In genomic region chr7:109142564-109142963, GRCm38 (mm10) we compare ENCODE assay signal across 14 mouse cellular contexts. TPM values are rescaled to one million over a fixed set of nuclear protein-coding genes. Genes with fewer than 3 reads are reported as not detected.
DNase-seq lines count a peak whose midpoint lies in the region; ATAC-seq lines count a peak whose summit lies in the region.
"Had no signal": no experiment of that assay in that cellular context is flagged by ENCODE, and none has a peak within 500 bp of the region (broad histone marks: within the 10 kb centered on the region; RNA-seq: fewer than 3 reads in every experiment).

No protein-coding gene starts in this region.

- ATAC-seq in neural tube, embryonic 14.5 days (ENCODE audit: low read depth), result peak; percentile 38; the same call in 1 of the 2 replicates
- peak; percentile 35 for ATAC-seq in hindbrain, embryonic 15.5 days (ENCODE audit: low FRiP score, low read depth)

- H3K4me3 ChIP-seq in neural tube, embryonic 14.5 days (ENCODE audit: low read depth, low read length), result no peak overlapping the region
- no peak overlapping the region for H3K4me3 ChIP-seq in hindbrain, embryonic 15.5 days

- H3K9me3 ChIP-seq in neural tube, embryonic 14.5 days (ENCODE audit: control insufficient read depth, low read length), result no peaks in the 10 kb centered on the region
- H3K9me3 ChIP-seq in hindbrain, embryonic 15.5 days, result no peaks in the 10 kb centered on the region

- H3K27me3 ChIP-seq in neural tube, embryonic 14.5 days (ENCODE audit: control insufficient read depth, insufficient read depth, low read length), result 0 out of 2 replicates have a peak, but pooled peaks cover 2% of the 10 kb centered on the region
- peaks cover 5% of the 10 kb centered on the region; the same call in 1 of the 2 replicates for H3K27me3 ChIP-seq in hindbrain, embryonic 15.5 days

- no peak overlapping the region for H3K27ac ChIP-seq in neural tube, embryonic 14.5 days (ENCODE audit: low read depth, low read length)
- H3K27ac ChIP-seq in hindbrain, embryonic 15.5 days (replicated peaks), result no peak overlapping the region; the same call in 1 of the 2 replicates
- H3K27ac ChIP-seq: macrophage had no signal

- DNase-seq in cerebellum, postnatal 14 days, result peak; percentile 54 to 65
- DNase-seq in cerebellum, adult 11 months, result no peak
- DNase-seq in neural tube, embryonic 10.5 days (ENCODE audit: extremely low spot score, low spot score), result no peak
- no peak for DNase-seq in layer of hippocampus, adult 8-10 months (ENCODE audit: low spot score in 2 of 2)
- no peak for DNase-seq in spleen, postnatal 36 days (ENCODE audit: low spot score in 2 of 2)
- no peak for DNase-seq in embryo, embryonic 10 days (ENCODE audit: low spot score)
- DNase-seq: embryo, embryonic 11 days; gastrocnemius, postnatal 25 days; kidney, adult 8-10 months; layer of hippocampus, adult 9-11 months had no signal

- peaks cover 11% of the 10 kb centered on the region; the same call in 1 of the 2 replicates for H3K4me1 ChIP-seq in neural tube, embryonic 14.5 days (ENCODE audit: control insufficient read depth, insufficient read depth, low read length)
- peaks cover 23% of the 10 kb centered on the region for H3K4me1 ChIP-seq in hindbrain, embryonic 15.5 days (replicated peaks)

- WGBS in neural tube, embryonic 14.5 days, result 53% methylated on average over 2 of the region's 2 CpGs
- 48% methylated on average over 2 of the region's 2 CpGs for WGBS in hindbrain, embryonic 15.5 days

- no peak overlapping the region for H3K4me2 ChIP-seq in neural tube, embryonic 14.5 days (ENCODE audit: low read depth, low read length)
- no peak overlapping the region for H3K4me2 ChIP-seq in hindbrain, embryonic 15.5 days
- H3K4me2 ChIP-seq: liver, embryonic 11.5 days had no signal

- no peaks in the 10 kb centered on the region for H3K36me3 ChIP-seq in neural tube, embryonic 14.5 days (ENCODE audit: control insufficient read depth, insufficient read depth, low read length)
- no peaks in the 10 kb centered on the region for H3K36me3 ChIP-seq in hindbrain, embryonic 15.5 days

- no peak overlapping the region for H3K9ac ChIP-seq in neural tube, embryonic 14.5 days (replicated peaks; ENCODE audit: low read depth, low read length)
- H3K9ac ChIP-seq in hindbrain, embryonic 15.5 days, result no peak overlapping the region

RNA-seq across cellular contexts. Expression of gene Lmo1, which starts 32.4 kb away (rescaled TPM):
- polyA plus RNA-seq in neural tube, embryonic 14.5 days (2014; fragmentation: Nextera tagmentation; extraction: Ambion mirVana), result 26.2 and 33.9 TPM in 2 replicates
- 59.5 and 78.0 TPM in 2 replicates for polyA plus RNA-seq in hindbrain, embryonic 15.5 days (2015; fragmentation: Nextera tagmentation; extraction: Ambion mirVana)
- total RNA-seq in layer of hippocampus, adult 8-10 months (2022), result 10 to 100 TPM; 45.2 to 56.5 (median 52.2) TPM
- polyA plus RNA-seq: macrophage had no signal

RNA-seq across cellular contexts. Expression of gene Ric3, which starts 59.4 kb away (rescaled TPM):
- 34.6 and 35.2 TPM in 2 replicates for polyA plus RNA-seq in neural tube, embryonic 14.5 days (2014; fragmentation: Nextera tagmentation; extraction: Ambion mirVana)
- polyA plus RNA-seq in hindbrain, embryonic 15.5 days (2015; fragmentation: Nextera tagmentation; extraction: Ambion mirVana), result 33.2 and 35.6 TPM in 2 replicates
- total RNA-seq in layer of hippocampus, adult 8-10 months (2022), result 10 to 100 TPM; 66.7 to 77.1 (median 72.9) TPM

Comparison
In these comparisons a context has a peak if more than half of its experiments do, and no peak if none do; other contexts are left out.
1. DNase-seq: peak in cerebellum, postnatal 14 days (2 of 2); none in cerebellum, adult 11 months (single experiment), neural tube, embryonic 10.5 days (single experiment), layer of hippocampus, adult 8-10 months (0 of 2), spleen, postnatal 36 days (0 of 2) and embryo, embryonic 10 days (single experiment).